Mouse (Mus musculus) right cerebral cortex, postnatal 25 days (tissue): Measurements from ENCODE around the gene Mrpl9.

Experiments
- DNase-seq: peaks from one replicate; pipeline ENCODE4 v3.0.0; 2022

Mrpl9 gene

DNA sequence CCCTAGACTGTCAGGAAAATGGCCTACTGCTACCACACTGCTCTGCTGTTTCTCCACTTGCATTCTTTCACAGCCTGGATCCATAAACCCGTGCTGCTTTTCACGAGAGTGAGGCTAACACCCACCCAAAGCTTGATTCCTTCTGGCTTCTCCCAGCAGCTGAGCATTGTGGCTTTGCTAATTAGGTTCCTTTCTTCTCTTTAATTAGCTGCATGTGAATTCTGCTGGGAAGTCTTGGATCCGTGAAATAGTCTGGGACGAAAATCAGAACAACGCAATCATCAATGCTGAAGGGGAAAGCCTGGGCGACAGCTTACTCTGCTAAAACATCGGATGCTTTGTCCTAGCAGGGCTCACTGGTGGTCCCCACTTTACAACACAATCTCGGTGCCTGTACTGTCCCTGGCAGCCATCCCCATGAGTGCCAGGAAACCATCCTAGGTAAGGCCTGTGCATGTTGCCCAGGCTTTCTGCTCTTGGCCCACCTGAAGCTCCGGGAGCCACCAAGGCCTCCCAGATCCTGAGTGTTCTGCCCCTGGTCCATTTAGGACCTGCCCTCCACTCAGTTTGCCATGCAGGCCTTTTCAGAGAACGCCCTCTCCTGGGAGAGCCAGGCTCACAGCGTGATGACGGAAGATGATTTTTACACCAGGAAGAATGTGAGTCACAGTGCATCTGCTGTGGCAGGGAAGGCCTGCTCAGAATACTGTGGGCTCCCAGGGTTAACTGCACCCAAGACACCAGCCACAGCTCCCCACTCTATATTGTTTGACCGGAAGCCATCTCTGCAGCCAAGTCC lies 22.7 kb downstream of the Mrpl9 start:
- DNase-seq = peak; percentile 73

DNA sequence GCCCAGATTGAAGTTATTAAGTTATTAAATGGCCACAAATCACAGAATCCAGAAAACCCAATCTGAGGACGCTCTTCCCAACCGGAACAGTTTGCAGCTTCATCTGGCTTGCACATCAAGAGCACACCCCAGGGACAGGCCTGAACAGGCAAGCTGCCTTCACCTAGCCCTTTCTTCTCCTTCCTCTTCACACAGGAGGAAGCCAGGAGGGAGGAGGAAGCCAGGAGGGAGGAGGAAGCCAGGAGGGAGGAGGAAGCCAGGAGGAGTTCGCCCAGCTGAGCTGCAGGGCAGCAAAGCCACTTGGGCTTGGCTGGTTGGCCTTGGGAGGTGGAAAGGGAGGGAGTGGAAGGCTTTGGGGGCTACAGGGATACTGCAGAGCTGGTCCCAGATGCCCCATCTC lies 25.8 kb downstream of the Mrpl9 start:
- DNase-seq = no peak

DNA sequence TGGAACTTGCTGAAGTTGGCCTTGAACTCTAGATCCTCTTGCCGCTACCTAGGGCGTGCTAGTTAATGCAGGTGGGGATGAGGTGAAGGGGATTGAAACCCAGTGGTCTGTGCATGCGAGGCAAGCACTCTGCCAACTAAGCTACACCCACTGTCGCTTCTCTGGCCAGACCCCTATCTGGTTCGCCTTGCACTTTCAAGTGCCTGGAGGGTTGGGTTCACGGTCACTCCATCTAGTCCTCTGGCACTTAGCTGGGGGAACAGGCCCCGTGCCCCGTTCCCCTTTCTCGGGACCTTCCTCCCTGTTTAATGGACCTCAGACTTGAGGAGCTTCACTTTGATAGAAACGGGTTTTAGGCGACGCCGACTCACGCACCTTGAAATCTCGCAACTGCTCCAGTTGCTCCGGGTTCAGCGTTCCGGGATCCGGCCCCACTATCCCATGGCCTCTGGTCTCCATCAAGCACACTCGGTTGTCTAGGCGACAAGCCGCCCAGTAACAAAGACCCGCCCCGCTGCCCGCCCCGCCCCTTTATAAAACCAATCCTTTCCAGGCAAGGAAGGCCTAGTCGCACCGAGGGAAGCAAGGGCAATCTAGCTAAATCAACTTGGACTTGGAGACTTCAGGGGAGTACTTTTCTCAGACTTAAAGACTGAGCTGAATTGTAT lies 29.5 kb downstream of the Mrpl9 start:
- no peak for DNase-seq

DNA sequence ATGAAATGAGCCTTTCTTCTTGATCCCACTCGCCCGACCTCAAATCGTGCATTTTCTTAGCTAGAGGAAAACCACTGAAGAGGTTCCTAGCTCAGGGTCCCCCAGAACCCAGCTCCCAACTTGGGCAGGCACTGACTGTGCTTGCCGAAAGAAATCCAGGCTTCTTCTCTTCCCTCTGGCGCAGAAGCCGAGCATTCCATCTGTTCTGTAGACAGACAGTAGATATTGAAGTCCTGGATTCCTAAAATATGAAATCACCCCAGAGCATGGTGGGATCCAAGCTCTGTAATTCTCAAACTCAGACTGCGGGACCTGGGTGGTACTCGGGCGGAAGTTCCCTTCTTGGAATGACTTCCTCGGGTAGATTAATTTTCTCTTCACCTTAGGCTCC lies 30.0 kb downstream of the Mrpl9 start:
- DNase-seq = no peak

DNA sequence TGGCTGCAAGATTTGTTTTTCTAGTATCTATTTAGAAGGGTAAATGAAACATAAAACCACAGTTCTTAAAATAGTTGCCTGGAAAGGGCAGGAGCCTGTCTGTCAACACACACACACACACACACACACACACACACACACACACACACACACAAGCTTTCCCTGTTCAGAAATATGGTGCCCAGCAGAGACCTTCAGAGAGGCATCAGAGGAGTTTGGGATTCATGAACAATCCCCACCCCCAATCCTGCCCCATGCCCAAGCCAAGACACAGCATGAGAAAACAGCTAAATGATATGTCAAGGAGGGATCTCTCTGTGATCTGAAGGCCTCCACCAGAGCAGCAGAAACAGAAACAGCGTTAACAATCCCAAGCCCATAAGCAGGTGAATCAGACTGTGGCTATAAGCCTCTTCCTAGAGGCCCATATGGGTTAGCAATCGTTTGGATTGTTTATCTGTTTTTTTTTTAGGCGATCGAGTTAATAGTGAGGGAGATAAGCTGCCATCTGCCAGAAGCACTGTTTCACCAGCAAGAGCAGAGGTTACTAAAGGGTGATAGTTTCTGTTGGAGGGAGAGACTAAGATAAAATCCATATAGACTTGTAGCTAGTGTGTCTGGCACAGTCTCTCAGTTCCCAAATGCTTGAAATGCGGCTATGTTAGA lies 30.6 kb downstream of the Mrpl9 start:
- DNase-seq = no peak

DNA sequence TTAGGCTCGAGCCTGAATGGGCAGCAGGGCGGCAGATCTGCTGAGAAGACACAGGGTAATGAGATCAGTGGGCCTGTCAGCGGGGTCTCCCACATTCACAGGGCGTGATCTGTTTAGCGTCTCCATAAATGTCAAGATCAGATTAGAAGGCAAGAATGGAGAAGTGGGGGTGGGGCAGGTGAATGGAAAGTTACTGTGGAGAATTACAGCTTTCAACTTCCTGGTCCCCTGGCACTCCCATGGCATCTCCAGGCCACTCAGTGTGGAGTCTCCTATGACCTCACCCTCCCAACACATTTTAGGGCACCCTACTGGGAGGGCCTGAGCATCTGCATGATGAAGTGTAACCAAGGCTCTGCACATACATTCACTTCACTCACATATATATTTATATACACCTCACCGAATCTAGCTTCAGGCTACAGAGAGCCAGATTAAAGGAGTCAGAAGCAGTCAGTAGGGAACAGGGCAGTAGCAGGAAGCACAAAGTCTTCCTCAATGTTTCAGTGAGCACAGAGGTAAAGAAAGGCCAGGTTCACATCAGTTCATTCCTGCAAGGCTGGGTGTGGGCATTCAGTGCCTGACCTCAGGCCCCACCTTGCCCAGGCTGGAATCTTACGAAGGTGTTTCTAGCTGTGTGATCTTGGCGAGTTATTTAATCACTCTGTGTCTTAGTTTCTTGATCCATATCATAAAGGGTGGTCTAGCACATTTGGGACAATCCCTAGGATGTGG lies 33.4 kb downstream of the Mrpl9 start:
- DNase-seq = no peak

DNA sequence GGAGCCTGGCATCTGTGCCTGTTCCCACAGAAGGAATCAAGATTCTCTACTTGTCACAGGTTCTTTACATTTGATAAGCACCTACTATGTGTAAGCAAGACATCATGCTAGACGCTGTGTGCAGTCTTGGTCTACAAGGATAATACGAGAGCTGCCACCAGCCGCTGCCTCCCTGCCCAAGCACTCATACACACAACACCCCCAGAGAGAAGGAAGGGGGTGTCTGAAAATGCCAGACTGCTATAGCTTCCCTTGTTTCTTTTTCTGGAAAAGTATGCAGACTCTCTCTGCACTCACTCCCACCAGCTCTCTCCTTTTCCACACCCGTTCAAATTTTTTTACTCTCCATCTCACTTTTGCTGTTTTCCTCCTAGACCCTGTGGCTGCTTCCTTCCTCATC lies 34.3 kb downstream of the Mrpl9 start:
- peak; percentile 61 for DNase-seq

DNA sequence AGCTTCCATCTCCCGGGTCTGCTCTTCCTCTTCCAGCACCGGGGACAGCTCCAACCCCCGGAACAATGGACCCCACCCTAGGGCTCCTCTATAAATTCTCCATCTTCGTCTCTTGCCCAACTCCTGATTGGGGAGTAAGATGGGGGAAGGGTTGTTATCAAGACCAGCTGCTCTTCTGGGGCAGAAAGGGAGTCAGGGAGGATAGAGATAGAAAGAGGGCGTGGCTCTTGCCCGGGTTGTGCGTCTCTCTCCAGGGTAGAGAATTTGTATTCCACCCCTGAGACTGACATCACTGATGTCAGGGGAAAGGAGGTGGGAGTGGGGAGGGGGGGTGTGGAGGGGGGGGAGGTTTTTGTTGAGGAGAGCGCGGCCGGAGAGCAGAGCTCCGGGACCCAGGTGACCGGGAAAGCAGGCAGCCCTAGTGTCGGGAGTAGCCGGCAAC lies 34.9 kb downstream of the Mrpl9 start, which contains the start of gene Celf3:
Celf3 (plus strand) TSS at position 315 of the 442 bp plus-strand sequence.
- DNase-seq = peak; percentile 69

DNA sequence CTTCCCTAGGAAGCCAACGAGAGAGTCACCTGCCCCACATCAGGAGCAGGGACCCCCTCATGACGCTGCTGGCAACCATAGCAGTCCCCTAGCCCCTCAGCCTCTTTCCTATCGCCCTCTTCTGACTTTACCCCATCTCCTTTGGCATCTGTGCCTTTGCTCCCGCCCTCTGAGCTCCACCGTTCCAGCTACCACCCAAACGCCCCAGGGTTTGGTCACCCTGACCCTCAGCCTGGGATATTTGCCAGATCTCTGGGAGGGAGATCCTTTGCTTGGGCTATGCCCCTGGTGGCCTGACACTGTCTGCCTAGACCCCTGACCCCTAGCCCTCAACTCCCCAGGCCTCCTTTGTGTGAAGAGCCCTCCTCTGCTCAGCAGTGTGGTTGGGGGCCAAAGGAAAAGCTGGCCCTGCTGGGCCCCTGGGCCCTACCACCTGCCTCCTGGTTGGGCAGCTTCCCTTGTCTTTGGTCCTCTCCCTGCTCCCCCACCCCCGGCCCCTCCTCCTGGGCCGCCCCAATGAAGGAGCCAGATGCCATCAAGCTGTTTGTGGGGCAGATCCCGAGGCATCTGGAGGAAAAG lies 35.6 kb downstream of the Mrpl9 start:
- DNase-seq = no peak

DNA sequence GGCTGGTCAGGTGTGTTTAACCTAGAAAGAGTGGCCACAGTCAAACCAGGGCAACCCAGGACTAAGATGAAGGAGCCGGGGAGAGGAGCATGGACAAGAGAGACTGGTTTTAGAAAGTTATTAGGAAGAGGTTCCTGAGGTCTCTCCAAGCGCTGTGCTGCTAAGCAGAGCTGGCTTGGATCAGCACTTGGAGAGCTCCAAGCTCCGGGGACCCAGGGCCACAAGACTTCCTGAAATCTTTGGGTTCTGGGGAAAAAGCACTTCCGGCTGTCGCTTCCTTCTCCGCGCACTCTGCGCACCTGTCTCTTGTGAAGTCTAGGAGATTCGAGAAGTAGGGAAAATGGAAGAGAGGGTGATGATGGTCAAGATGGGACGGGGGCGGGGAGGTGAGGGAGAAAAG lies 36.4 kb downstream of the Mrpl9 start:
- DNase-seq = peak; percentile 35

DNA sequence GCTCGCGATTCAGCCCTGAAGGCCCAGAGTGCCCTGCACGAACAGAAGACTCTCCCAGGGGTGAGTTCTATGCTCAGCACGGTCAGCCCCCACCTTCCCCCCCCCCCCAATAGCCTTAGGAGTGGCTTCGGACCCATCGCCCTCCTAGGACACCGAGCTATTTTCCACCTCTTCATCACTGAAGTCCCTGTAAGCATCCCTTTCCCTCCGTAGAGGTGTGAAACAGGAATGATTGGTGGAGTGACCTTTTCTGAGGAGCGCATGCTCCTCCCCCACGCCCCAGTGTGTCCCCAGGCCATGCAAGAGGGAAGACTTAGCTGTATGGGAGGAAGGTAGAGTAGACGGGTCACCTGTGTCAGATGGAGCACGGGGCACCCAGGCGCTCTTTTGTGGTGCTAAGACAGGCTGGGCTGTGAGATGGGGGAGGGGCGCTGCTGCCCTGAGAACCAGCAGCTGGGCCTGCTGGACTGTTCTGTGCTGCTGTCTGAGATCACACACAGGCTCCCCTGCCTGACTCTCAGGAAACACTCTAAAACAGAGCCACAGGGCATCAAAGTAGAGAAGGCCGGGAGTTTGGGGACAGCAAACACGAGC lies 37.3 kb downstream of the Mrpl9 start, which contains the start of gene Riiad1:
Riiad1 (minus strand) TSS at position 51 of the 594 bp plus-strand sequence.
- DNase-seq = no peak

DNA sequence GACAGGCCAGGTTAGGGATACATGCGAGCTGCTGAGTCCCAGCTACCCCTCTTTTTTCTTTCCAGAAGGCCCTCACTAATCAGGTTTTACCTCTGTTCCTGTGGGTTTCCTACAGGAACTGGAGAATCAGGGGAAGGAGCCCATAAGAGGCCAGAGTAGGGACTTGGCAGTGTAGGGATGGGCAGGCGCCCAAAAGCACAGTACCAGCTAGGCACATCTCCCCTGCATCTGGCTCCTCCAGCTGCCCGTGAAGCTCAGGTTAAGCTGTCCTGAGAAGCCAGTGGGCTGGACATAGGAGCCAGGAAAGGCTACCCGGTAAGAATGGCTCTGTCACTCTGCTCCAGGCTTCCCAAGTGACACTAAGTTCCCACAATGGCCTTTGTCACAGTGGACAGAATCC lies 38.3 kb downstream of the Mrpl9 start:
- no peak for DNase-seq

DNA sequence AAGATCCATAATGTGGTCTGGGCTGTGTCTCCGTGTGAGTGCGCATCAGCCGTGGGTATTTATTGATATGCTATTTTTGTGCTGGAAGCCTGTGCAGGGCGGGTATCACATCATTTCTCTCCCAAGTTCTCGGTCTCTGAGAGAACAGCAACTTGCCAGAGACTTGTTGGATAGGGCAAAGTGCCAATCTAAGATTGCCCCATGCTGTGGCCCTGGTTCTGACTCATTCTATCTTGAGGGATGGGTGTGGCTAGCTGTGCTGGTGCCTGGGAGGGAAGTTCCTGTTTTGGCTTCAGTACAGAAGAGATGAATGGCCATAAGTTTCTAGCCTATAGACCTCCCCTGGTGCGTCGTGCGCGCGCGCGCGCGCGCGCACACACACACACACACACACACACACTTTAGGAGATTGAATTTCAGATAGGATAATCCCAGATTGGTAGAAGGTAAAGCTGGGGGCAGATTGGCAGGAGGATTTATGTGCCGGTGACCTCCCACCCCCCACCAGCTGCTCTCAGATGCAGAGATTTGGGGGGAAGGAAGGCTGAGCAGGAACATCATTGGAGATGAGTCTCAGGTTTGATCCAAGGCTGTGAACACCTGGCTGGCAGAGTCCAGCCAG lies 39.8 kb downstream of the Mrpl9 start:
- DNase-seq = no peak

DNA sequence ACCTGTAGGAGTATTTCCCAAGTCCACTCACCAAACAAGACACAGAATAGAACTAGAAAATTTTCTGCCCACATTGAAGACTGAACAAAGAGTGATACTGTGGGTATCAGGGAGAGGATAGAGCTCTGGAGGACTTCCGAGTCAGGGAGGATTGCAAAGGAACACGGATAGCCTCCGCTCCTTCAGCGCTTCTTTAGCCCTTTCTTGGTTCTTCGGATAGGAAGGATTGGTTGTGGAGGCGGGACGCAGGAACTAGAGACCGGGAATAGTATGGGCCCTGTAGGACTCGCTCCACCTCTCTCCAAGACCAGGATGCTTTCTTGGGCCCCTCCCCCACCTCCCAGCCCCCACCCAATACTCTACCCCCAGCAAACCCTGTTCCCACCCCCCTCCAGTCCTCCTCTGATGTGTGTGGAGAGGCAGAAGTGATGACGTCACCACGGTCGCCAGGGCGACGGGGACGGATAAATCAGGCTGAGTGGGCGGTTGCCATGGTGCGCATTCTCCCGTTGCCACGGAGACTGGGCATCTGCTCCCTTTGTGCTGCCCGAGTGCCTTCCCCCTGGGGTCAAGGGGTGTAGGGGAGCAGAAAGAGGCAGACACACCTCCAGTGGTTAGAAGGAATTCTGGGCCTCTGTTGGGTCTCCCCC lies 40.8 kb downstream of the Mrpl9 start:
- DNase-seq = peak; percentile 96

DNA sequence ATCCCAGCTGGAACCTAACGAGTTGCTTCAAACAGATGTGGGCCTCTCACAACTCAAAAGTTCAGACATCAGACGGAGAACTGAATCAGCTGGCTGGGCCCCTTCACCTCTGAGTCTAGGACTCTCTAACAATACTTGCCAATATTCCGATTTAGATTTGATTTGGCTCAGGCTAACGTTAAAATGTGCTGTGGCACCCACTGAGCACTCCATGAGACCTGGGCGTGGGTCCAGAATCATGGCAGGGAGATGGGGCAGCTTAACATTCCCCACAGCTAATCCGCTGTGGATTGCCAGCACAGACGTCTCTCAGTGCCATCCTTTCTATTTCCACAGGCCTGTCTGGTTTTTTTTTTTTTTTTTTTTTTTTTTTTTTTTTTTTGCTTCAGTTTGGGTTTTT lies 42.8 kb downstream of the Mrpl9 start:
- DNase-seq = no peak

DNA sequence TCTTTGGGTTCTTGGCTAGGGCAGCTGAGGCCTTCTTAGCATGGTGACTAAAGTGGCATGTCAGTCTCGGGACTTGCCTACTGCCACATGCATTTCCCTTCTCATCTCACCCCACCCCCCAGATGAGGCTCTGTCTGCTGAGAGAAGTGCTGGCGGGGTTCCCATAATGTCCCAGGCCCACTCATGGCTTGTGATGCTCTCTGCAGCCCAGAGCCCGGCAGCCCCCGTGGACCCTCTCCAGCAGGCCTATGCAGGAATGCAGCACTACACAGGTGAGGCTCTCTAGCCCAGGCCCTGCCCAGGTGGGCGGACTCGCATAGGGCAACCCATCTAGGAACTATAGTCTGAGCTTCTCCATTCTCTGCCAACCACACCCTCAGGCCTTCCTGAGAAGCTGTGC lies 44.5 kb downstream of the Mrpl9 start:
- DNase-seq = no peak

DNA sequence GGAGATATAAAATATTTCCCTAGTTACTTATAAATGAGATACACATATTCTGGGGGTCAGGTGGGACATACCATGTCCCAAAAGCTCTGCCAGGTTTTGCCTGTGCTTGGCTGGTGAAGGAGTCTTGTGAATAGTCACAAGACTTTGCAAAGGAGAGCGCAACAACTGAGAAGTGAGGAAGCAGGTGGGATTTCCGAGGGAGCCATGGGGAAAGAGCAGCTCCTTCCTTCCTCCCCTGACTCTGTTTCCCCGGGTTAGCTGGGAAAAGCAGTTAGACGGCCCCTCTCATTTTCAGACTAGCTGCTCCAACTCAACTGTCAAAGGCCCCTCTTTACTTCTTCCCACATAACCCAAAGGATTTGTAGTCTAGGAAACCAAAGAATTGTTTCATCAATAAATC lies 54.0 kb downstream of the Mrpl9 start:
- DNase-seq = no peak
